Mouse (Mus musculus) lung, postnatal 0 days (tissue): ENCODE data around the gene Klhl29.

Experiments used
- CTCF ChIP-seq: IDR thresholded peaks from 2 replicates; pipeline ENCODE4 v1.5.1; 2016; ENCODE audit warnings: antibody characterized with exemption, mild to moderate bottlenecking
- EP300 ChIP-seq: IDR thresholded peaks from 2 replicates; pipeline ENCODE4 v1.6.1; 2016; ENCODE audit warnings: antibody characterized with exemption, mild to moderate bottlenecking, control low read depth

GRCm38 (mm10) chr12:5334956-5335355 is 40.5 kb downstream of the Klhl29 start:
- TF ChIP-seq CTCF (no peak), EP300 (no peak)
